Mouse (Mus musculus) lung, postnatal 0 days (tissue): ENCODE data around the gene Set. TPM values are rescaled to one million over a fixed set of nuclear protein-coding genes. Genes with fewer than 3 reads are reported as not detected.

Experiments
- ATAC-seq: fragments of 200-750 bp; cut with Nextera tagmentation; 2 replicates; pipeline ENCODE4 v1.8.0; 2017; ENCODE audit warnings: moderate library complexity
- DNase-seq: peaks from one replicate; pipeline ENCODE4 v3.0.0-alpha.2; 2016; ENCODE audit warnings: low spot score
- H3K27ac ChIP-seq: fragments of 300-500 bp; sonication (generic); 2 replicates; pipeline ENCODE4 v1.5.1; 2014; ENCODE audit warnings: antibody characterized with exemption, mild to moderate bottlenecking, low read length, mixed read lengths
- H3K27me3 ChIP-seq: fragments of 300-500 bp; sonication (generic); replicated peaks from 2 replicates; pipeline ENCODE4 v1.6.1; 2014; ENCODE audit warnings: low read length, mixed read lengths; ENCODE audit not compliant: insufficient read depth
- H3K36me3 ChIP-seq: fragments of 300-500 bp; sonication (generic); 2 replicates; pipeline ENCODE4 v1.6.1; 2014; ENCODE audit warnings: low read length, mixed read lengths; ENCODE audit not compliant: insufficient read depth
- H3K4me1 ChIP-seq: fragments of 300-500 bp; sonication (generic); 2 replicates; pipeline ENCODE4 v1.6.1; 2014; ENCODE audit warnings: antibody characterized with exemption, low read depth, low read length, mixed read lengths; ENCODE audit not compliant: insufficient read depth
- H3K4me2 ChIP-seq: fragments of 300-500 bp; sonication (generic); replicated peaks from 2 replicates; pipeline ENCODE4 v1.6.1; 2014; ENCODE audit warnings: low read depth, mild to moderate bottlenecking, low read length, moderate library complexity, mixed read lengths
- H3K4me3 ChIP-seq: fragments of 300-500 bp; sonication (generic); 2 replicates; pipeline ENCODE4 v1.5.1; 2014; ENCODE audit warnings: low read depth, low read length
- H3K9ac ChIP-seq: fragments of 300-500 bp; sonication (generic); replicated peaks from 2 replicates; pipeline ENCODE4 v1.6.1; 2014; ENCODE audit warnings: low read depth, mild to moderate bottlenecking
- H3K9me3 ChIP-seq: fragments of 300-500 bp; sonication (generic); 2 replicates; pipeline ENCODE4 v1.6.1; 2016; ENCODE audit warnings: low read length, mixed read lengths
- CTCF ChIP-seq: IDR thresholded peaks from 2 replicates; pipeline ENCODE4 v1.5.1; 2016; ENCODE audit warnings: antibody characterized with exemption, mild to moderate bottlenecking
- EP300 ChIP-seq: IDR thresholded peaks from 2 replicates; pipeline ENCODE4 v1.6.1; 2016; ENCODE audit warnings: antibody characterized with exemption, mild to moderate bottlenecking, control low read depth
- WGBS: fragments of 180-500 bp; shearing (Covaris S2); extraction: QIAGEN DNeasy Blood & Tissue Kit; methylation state at CpG from one replicate; pipeline ENCODE4 v1.1.7; 2014; 5-methylcytosine and 5-hydroxymethylcytosine counted together
- polyA plus RNA-seq: library from polyadenylated mRNA; unstranded; fragments of >200 nt; fragmentation: Nextera tagmentation; extraction: Ambion mirVana; gene quantifications from 2 replicates; pipeline ENCODE4 v1.2.1, GENCODE M21; 2015

Set gene
- polyA plus RNA-seq, 1 experiment from 2014 or later, result 167 TPM

DNA sequence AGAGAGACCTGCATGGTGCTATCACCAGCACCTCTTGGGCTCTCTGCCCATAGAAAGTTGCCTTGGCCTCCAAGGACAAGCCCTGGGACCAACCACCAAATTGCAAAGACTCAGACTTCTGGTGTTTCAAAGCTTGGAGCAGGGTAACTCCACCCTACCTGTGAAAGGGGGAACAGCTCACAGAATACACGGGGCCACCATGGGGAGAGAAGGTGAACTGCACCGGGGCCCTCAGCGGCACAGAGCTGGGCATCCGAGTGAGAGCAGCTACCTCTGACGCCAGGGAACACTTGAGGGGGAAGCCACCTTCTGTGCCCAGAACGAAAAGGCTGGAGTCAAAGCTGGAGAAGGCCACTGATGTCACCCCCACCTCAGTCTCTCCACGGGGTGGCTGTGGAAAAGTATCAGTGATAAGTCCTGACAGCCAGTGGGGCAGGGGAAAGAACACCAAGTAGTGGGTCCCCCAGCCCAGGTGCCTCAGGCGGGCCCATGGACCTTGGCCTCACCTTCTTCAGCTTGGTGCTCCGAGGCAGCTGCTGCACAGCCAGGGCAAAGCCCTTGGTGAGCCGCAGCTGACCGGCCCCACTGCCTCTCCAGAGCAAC is 24.8 kb upstream of the Set start:
- TF ChIP-seq CTCF (peak; percentile 55), EP300 (no peak)
- ATAC-seq, result peak; percentile 35; the same call in 1 of the 2 replicates

DNA sequence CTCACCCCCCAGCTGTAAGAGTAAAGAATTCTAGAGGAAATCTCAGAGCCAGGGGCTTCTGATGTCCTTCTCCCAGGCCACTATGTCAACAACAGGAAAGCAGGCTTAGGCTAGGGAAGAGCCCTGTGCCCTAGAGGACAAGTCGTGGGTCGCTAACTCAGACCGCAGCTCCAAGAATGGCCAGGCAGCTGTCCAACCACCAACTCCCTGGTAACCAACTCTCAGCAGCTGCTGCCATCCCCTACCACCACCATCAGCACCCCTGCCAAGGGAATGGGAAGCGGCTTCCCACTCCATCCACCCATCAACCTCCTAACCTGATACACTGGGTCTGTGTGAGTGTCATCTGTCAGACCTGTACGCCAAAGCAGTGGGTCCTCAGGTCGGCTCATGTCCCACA is 24.2 kb upstream of the Set start:
- H3K4me3 ChIP-seq, result no peak overlapping the region
- peaks cover 42% of the 10 kb centered on the region for H3K36me3 ChIP-seq
- no peaks in the 10 kb centered on the region for H3K27me3 ChIP-seq
- H3K4me2 ChIP-seq, result no peak overlapping the region
- no peaks in the 10 kb centered on the region for H3K4me1 ChIP-seq
- no peak overlapping the region for H3K9ac ChIP-seq
- no peaks in the 10 kb centered on the region for H3K9me3 ChIP-seq
- DNase-seq, result no peak
- WGBS, result 71% methylated on average over 6 of the region's 6 CpGs
- no peak overlapping the region for H3K27ac ChIP-seq
- no peak for ATAC-seq
- TF ChIP-seq EP300 (no peak), CTCF (no peak)

More for the DNA sequence above, 24.8 kb upstream of the Set start:
- no peak overlapping the region for H3K4me2 ChIP-seq
- peak; percentile 25 for DNase-seq
- H3K9me3 ChIP-seq, result no peaks in the 10 kb centered on the region
- 42% methylated on average over 9 of the region's 11 CpGs for WGBS
- no peaks in the 10 kb centered on the region for H3K4me1 ChIP-seq
- H3K36me3 ChIP-seq, result peaks cover 44% of the 10 kb centered on the region
- H3K27ac ChIP-seq, result no peak overlapping the region
- H3K4me3 ChIP-seq, result no peak overlapping the region
- H3K9ac ChIP-seq, result no peak overlapping the region
- H3K27me3 ChIP-seq, result no peaks in the 10 kb centered on the region

DNA sequence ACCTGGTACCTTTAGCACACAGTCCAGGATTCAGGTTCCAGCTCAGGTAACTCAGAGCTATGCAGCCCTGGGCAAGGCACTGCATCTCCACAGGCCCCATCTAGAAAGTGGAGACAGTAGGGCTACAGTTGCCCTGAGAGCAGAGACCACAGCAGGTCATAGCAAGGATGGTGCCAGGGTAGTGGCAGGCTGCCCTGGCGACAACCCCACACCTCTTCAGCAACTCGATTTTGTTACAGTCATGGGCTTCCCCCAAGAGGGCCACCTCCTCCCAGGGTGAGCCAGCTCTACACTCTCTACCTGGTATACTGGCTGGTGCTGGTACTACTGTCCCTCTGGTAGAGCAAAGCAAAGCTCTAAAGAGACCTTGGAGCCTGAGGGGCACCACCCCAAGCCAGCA is 19.4 kb upstream of the Set start:
- DNase-seq (no peak), ATAC-seq (no peak)
- no peaks in the 10 kb centered on the region for H3K4me1 ChIP-seq
- H3K9me3 ChIP-seq, result no peaks in the 10 kb centered on the region
- H3K27ac ChIP-seq, result no peak overlapping the region
- TF ChIP-seq EP300, result no peak
- TF ChIP-seq CTCF, result no peak
- no peak overlapping the region for H3K4me3 ChIP-seq
- 87% methylated on average over 2 of the region's 2 CpGs for WGBS
- no peak overlapping the region for H3K9ac ChIP-seq
- 0 out of 2 replicates have a peak, but pooled peaks cover 5% of the 10 kb centered on the region for H3K36me3 ChIP-seq
- no peak overlapping the region for H3K4me2 ChIP-seq
- no peaks in the 10 kb centered on the region for H3K27me3 ChIP-seq

DNA sequence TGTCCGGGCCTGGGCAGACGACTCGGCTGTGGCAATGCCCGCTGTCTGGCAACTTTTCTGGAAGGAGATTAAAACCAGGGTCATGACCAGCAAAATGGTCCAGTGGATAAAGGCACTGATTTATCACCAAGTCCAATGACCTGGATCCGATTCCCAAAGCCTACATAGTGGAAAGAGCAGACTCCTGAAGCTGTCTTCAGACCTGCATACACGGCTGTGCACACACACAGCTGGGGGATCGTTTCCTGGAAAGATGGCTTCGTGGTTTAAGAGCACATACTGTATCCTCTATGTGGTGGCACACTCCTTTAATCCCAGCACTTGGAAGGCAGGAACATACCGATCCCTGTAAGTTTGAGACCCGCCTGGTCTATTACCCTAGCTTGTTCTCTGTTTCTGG is 18.8 kb upstream of the Set start:
- TF ChIP-seq CTCF, result no peak
- Histone ChIP-seq H3K9ac (no peak overlapping the region), H3K27ac (no peak overlapping the region), H3K36me3 (0 out of 2 replicates have a peak, but pooled peaks cover 5% of the 10 kb centered on the region), H3K27me3 (no peaks in the 10 kb centered on the region), H3K9me3 (no peaks in the 10 kb centered on the region), H3K4me3 (no peak overlapping the region), H3K4me2 (no peak overlapping the region), H3K4me1 (no peaks in the 10 kb centered on the region)
- ATAC-seq (no peak), DNase-seq (no peak)
- 90% methylated on average over 10 of the region's 10 CpGs for WGBS

DNA sequence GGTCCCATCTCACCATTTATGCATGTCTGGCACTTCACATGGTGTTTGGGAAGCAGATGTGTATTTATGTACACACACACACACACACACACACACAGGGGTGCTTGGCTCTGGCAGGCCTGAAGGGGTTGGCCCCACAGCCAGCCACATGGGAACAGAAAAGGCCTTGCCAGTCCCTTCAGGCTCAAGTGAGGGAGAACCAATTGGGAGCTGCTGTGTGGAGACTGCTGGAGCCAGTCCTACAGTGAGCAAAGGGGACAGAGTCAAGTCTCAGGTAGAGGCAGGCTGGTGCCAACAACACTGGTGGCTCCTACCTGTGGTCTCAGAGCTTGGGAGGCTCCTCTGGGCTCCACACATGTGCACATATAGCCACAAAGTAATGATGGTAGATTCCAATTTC is 17.5 kb upstream of the Set start:
- Histone ChIP-seq H3K27me3 (no peaks in the 10 kb centered on the region), H3K4me1 (no peaks in the 10 kb centered on the region), H3K9me3 (no peaks in the 10 kb centered on the region), H3K9ac (no peak overlapping the region), H3K36me3 (0 out of 2 replicates have a peak, but pooled peaks cover 5% of the 10 kb centered on the region), H3K4me3 (no peak overlapping the region), H3K27ac (no peak overlapping the region), H3K4me2 (no peak overlapping the region)
- no peak for DNase-seq
- TF ChIP-seq CTCF (no peak), EP300 (no peak)
- no peak for ATAC-seq

DNA sequence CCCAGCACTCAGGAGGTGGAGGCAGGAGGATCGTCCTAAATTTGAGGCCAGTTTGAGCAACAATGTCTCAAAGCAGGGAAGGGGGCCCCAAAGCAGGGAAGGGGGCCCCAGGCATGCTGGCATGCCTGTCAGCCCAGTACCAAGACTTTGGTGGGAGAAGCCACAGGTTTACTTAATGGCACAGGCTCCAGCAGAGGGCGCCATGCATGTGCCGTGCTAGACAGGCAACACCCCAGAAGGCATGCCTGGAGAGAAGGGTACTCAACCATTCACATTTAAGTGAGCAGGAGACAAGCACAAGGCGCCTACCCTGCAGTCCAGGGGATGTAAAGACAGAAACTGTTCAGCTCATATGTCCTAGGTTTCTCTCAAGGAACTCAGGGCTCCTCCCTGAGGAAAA is 14.7 kb upstream of the Set start:
- H3K9me3 ChIP-seq, result no peaks in the 10 kb centered on the region
- H3K4me3 ChIP-seq, result no peak overlapping the region
- WGBS, result 8% methylated on average over 4 of the region's 4 CpGs
- DNase-seq (peak; percentile 92), ATAC-seq (peak; percentile 82)
- no peaks in the 10 kb centered on the region for H3K4me1 ChIP-seq
- H3K36me3 ChIP-seq, result 0 out of 2 replicates have a peak, but pooled peaks cover 4% of the 10 kb centered on the region
- H3K27ac ChIP-seq, result no peak overlapping the region
- no peak overlapping the region for H3K4me2 ChIP-seq
- TF ChIP-seq EP300 (no peak), CTCF (peak; percentile 91)
- no peaks in the 10 kb centered on the region for H3K27me3 ChIP-seq
- H3K9ac ChIP-seq, result no peak overlapping the region

DNA sequence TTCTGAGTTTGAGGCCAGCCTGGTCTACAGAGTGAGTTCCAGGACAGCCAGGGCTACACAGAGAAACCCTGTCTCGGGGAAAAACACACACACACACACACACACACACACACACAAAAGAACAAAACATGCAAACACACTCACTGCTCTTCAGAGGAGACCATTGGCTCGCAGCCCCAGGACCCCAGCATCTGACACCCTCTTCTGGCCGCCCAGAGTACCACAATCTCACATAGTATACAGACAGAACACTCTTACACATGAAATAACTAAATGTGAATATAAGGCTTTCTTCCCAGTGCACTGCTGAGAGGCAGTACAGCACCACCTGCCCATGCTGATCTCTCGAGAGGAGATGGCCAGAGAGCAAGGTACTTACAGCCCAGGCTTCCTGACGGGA is 12.6 kb upstream of the Set start:
- DNase-seq (no peak), ATAC-seq (no peak)
- Histone ChIP-seq H3K9ac (no peak overlapping the region), H3K4me3 (no peak overlapping the region), H3K4me1 (no peaks in the 10 kb centered on the region; the same call in 1 of the 2 replicates), H3K27ac (no peak overlapping the region), H3K36me3 (no peaks in the 10 kb centered on the region), H3K4me2 (no peak overlapping the region), H3K9me3 (no peaks in the 10 kb centered on the region), H3K27me3 (no peaks in the 10 kb centered on the region)
- TF ChIP-seq CTCF, result no peak; the same call in 1 of the 2 replicates
- no peak for TF ChIP-seq EP300
- WGBS, result 83% methylated on average over 5 of the region's 5 CpGs
